Mouse (Mus musculus): ENCODE measurements around the gene Mef2b. TPM values are rescaled to one million over a fixed set of nuclear protein-coding genes. Genes with fewer than 3 reads are reported as not detected.
A peak's percentile ranks its signal among the peaks of the same experiment; 100 is the strongest.

The Mef2b gene
- 0.10 TPM in 1 of 2 replicates, not detected in the other for polyA plus RNA-seq (2015; fragmentation: Nextera tagmentation; extraction: Ambion mirVana)

DNA sequence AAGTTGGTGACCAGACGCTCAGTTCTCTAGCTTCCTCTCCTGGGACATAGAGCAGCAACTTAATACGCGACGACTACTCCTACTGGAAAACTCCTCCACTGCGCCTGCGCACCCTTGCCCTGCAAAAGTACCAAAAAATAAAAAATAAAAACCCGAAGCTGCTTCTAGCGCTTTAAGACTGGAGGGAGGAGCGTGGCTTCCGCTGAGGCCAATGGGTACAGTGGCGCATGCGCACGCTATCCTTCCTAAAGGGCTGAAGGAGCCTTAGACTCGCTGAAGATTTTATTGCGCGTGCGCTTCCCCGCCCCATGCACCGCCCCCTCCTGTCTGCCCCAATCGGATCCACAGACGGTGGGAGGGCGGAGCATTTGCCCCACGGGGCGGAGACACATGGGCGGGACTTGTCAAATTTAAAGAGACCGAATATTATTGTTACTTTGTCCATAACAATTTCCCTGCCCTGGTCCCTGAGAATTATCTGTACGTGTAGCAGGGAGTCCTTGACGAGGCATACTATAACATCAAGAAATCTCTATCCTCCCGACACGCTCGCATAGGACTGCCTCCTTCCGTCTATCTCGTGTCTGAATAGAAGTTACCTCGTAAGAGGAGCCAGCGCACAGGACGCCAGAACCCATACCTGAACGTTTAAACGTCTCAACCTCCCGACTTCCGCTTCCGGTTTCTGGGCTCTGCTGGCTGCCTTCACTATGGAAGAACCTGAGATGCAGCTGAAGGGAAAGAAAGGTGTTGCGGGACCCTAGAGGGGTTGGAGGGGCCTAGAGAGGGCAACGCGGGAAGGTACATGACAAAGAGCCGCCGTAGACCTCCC lies at the start of gene Mef2b, which contains the start of the genes Rfxank and Borcs8:
Gene Mef2b, plus strand, starts transcription at position 686 of the 832 bp plus-strand sequence.
Gene Rfxank, minus strand, starts transcription at position 129 of the 832 bp plus-strand sequence.
Gene Borcs8, plus strand, starts transcription at position 474 of the 832 bp plus-strand sequence.
- H3K4me3 ChIP-seq (ENCODE audit: low read depth, low read length): peak within 1 kb of the TSS; percentile 59
- WGBS: 1% methylated on average over 46 of the region's 46 CpGs

GRCm38 (mm10) chr8:70092786-70093185 lies 46.7 kb upstream of the Mef2b start:
- no peak overlapping the region for H3K27ac ChIP-seq (replicated peaks)
- H3K36me3 ChIP-seq (ENCODE audit: control insufficient read depth, insufficient read depth, low read length): no peaks in the 10 kb centered on the region
- 55% methylated on average over 8 of the region's 8 CpGs for WGBS
- H3K9ac ChIP-seq (ENCODE audit: low read length): no peak overlapping the region
- H3K4me1 ChIP-seq (replicated peaks; ENCODE audit: control insufficient read depth, insufficient read depth): no peaks in the 10 kb centered on the region
- H3K9me3 ChIP-seq (ENCODE audit: control insufficient read depth, low read length): no peaks in the 10 kb centered on the region
- no peak overlapping the region for H3K4me3 ChIP-seq (ENCODE audit: low read depth, low read length)
- DNase-seq (ENCODE audit: low spot score) (no peak), ATAC-seq (ENCODE audit: low FRiP score, low TSS enrichment) (no peak)
- TF ChIP-seq CTCF (IDR thresholded peaks at IDR 0.05; ENCODE audit: low read depth) (no peak), EP300 (optimal IDR thresholded peaks at IDR 0.05) (no peak)
- peaks cover 2% of the 10 kb centered on the region; the same call in 1 of the 2 replicates for H3K27me3 ChIP-seq (ENCODE audit: control insufficient read depth, insufficient read depth, low read length)
- no peak overlapping the region for H3K4me2 ChIP-seq (replicated peaks; ENCODE audit: low read depth)

More for the DNA sequence above, at the start of gene Mef2b, which contains the start of the genes Rfxank and Borcs8:
- Histone ChIP-seq H3K36me3 (ENCODE audit: control insufficient read depth, insufficient read depth, low read length) (peaks cover 2% of the 10 kb centered on the region), H3K27ac (replicated peaks) (peak within 1 kb of the TSS; percentile 86), H3K9me3 (ENCODE audit: control insufficient read depth, low read length) (no peaks in the 10 kb centered on the region), H3K27me3 (ENCODE audit: control insufficient read depth, insufficient read depth, low read length) (no peaks in the 10 kb centered on the region), H3K4me2 (replicated peaks; ENCODE audit: low read depth) (peak within 1 kb of the TSS; percentile 61), H3K9ac (ENCODE audit: low read length) (peak within 1 kb of the TSS; percentile 68), H3K4me1 (replicated peaks; ENCODE audit: control insufficient read depth, insufficient read depth) (peaks cover 2% of the 10 kb centered on the region; the same call in 1 of the 2 replicates)
- DNase-seq (ENCODE audit: low spot score): peak; percentile 99
- no peak; the same call in 1 of the 2 replicates for TF ChIP-seq CTCF (IDR thresholded peaks at IDR 0.05; ENCODE audit: low read depth)
- TF ChIP-seq EP300 (optimal IDR thresholded peaks at IDR 0.05): no peak
- ATAC-seq (ENCODE audit: low FRiP score, low TSS enrichment): peak; percentile 97

DNA sequence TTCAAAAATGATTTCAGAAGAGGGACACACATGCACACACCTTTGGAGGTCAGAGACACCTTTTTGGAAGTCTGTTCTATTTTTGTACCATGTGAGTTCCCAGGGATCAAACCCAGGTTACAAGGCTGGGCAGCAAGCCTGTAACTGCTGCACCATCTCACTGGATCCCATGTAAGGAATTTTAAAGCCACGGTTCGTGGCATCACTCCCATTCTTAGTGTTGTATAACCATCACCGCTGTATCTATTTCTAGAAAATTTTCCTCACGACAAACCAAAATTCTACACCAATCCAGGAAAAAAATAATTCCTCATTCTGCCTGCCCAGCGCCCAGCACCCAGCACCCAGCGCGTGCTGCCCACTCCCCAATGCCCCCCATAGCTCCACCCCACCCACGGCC lies 40.2 kb upstream of the Mef2b start:
- no peak overlapping the region for H3K27ac ChIP-seq (replicated peaks)
- H3K4me3 ChIP-seq (ENCODE audit: low read depth, low read length): no peak overlapping the region
- no peak overlapping the region for H3K4me2 ChIP-seq (replicated peaks; ENCODE audit: low read depth)
- DNase-seq (ENCODE audit: low spot score) (no peak), ATAC-seq (ENCODE audit: low FRiP score, low TSS enrichment) (no peak)
- TF ChIP-seq CTCF (IDR thresholded peaks at IDR 0.05; ENCODE audit: low read depth): no peak
- no peak for TF ChIP-seq EP300 (optimal IDR thresholded peaks at IDR 0.05)
- no peak overlapping the region for H3K9ac ChIP-seq (ENCODE audit: low read length)
- WGBS: 63% methylated on average over 8 of the region's 8 CpGs
- no peaks in the 10 kb centered on the region for H3K4me1 ChIP-seq (replicated peaks; ENCODE audit: control insufficient read depth, insufficient read depth)
- H3K27me3 ChIP-seq (ENCODE audit: control insufficient read depth, insufficient read depth, low read length): no peaks in the 10 kb centered on the region
- H3K9me3 ChIP-seq (ENCODE audit: control insufficient read depth, low read length): no peaks in the 10 kb centered on the region
- no peaks in the 10 kb centered on the region for H3K36me3 ChIP-seq (ENCODE audit: control insufficient read depth, insufficient read depth, low read length)

DNA sequence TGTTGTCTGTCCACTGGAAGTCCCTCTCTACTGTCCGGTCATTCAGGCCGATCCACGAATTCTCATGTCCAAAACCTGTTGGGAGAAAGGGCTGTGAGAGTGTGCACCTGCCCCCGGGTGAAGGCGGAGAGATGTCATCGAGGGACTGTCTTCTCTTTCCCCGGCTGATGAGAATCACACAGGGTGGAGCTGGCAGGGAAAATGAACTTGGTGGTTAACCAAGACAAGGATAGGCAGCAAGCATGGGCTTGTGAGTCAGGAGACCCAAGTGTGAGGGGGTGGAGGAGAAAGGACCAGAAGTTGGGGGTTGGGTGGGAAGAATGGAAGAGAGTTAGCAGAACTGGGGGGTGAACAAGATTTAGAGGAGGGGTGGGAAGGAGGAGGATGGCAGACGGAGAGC lies 39.3 kb upstream of the Mef2b start:
- H3K4me2 ChIP-seq (replicated peaks; ENCODE audit: low read depth): no peak overlapping the region
- ATAC-seq (ENCODE audit: low FRiP score, low TSS enrichment) (no peak), DNase-seq (ENCODE audit: low spot score) (no peak)
- H3K4me3 ChIP-seq (ENCODE audit: low read depth, low read length): no peak overlapping the region
- no peaks in the 10 kb centered on the region for H3K27me3 ChIP-seq (ENCODE audit: control insufficient read depth, insufficient read depth, low read length)
- 78% methylated on average over 8 of the region's 8 CpGs for WGBS
- no peaks in the 10 kb centered on the region for H3K9me3 ChIP-seq (ENCODE audit: control insufficient read depth, low read length)
- H3K4me1 ChIP-seq (replicated peaks; ENCODE audit: control insufficient read depth, insufficient read depth): no peaks in the 10 kb centered on the region
- TF ChIP-seq CTCF (IDR thresholded peaks at IDR 0.05; ENCODE audit: low read depth): no peak
- no peak overlapping the region for H3K9ac ChIP-seq (ENCODE audit: low read length)
- no peak overlapping the region for H3K27ac ChIP-seq (replicated peaks)
- H3K36me3 ChIP-seq (ENCODE audit: control insufficient read depth, insufficient read depth, low read length): no peaks in the 10 kb centered on the region

- TF ChIP-seq CTCF (IDR thresholded peaks at IDR 0.05; ENCODE audit: low read depth) (peak; percentile 77), EP300 (optimal IDR thresholded peaks at IDR 0.05) (no peak)
- DNase-seq (ENCODE audit: low spot score) (peak; percentile 41), ATAC-seq (ENCODE audit: low FRiP score, low TSS enrichment) (peak; percentile 63; the same call in 1 of the 2 replicates)
- Histone ChIP-seq H3K4me3 (ENCODE audit: low read depth, low read length) (no peak overlapping the region), H3K4me2 (replicated peaks; ENCODE audit: low read depth) (no peak overlapping the region), H3K4me1 (replicated peaks; ENCODE audit: control insufficient read depth, insufficient read depth) (no peaks in the 10 kb centered on the region), H3K27ac (replicated peaks) (no peak overlapping the region), H3K9me3 (ENCODE audit: control insufficient read depth, low read length) (no peaks in the 10 kb centered on the region), H3K27me3 (ENCODE audit: control insufficient read depth, insufficient read depth, low read length) (no peaks in the 10 kb centered on the region), H3K36me3 (ENCODE audit: control insufficient read depth, insufficient read depth, low read length) (no peaks in the 10 kb centered on the region), H3K9ac (ENCODE audit: low read length) (no peak overlapping the region)
- WGBS: 16% methylated on average over 6 of the region's 6 CpGs
Measured at GRCm38 (mm10) chr8:70104506-70104905, 35.0 kb upstream of the Mef2b start.

- DNase-seq (ENCODE audit: low spot score): no peak
- Histone ChIP-seq H3K9me3 (ENCODE audit: control insufficient read depth, low read length) (no peaks in the 10 kb centered on the region), H3K27me3 (ENCODE audit: control insufficient read depth, insufficient read depth, low read length) (no peaks in the 10 kb centered on the region), H3K4me1 (replicated peaks; ENCODE audit: control insufficient read depth, insufficient read depth) (no peaks in the 10 kb centered on the region), H3K4me3 (ENCODE audit: low read depth, low read length) (no peak overlapping the region), H3K4me2 (replicated peaks; ENCODE audit: low read depth) (no peak overlapping the region), H3K27ac (replicated peaks) (no peak overlapping the region), H3K36me3 (ENCODE audit: control insufficient read depth, insufficient read depth, low read length) (no peaks in the 10 kb centered on the region), H3K9ac (ENCODE audit: low read length) (no peak overlapping the region)
- no peak for TF ChIP-seq CTCF (IDR thresholded peaks at IDR 0.05; ENCODE audit: low read depth)
- no peak for TF ChIP-seq EP300 (optimal IDR thresholded peaks at IDR 0.05)
- ATAC-seq (ENCODE audit: low FRiP score, low TSS enrichment): no peak
- 71% methylated on average over 7 of the region's 7 CpGs for WGBS
Measured at GRCm38 (mm10) chr8:70104922-70105321, 34.6 kb upstream of the Mef2b start.

Data from stomach, postnatal 0 days (tissue).